ENCODE assay signal across 8 mouse cellular contexts in the genomic region with DNA sequence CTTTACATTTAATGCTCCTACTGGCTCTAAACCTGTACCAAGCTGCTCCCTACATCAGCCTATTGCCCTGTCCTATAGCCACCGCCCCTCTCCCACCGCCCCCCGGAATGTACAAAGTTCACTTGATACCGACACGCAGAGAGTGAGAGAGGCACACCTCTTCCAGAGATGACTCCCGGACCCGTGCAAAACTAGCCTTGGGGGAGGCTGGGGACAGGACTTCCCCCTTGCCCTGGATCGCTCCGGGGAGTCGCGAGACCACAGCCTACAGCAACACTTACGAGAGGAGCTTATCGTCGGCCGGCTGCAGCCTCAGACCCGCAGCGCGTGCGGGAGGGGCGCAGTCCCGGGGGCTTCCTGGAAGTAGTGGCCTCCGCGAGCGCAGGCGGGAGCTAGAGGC. TPM values are rescaled to one million over a fixed set of nuclear protein-coding genes. Genes with fewer than 3 reads are reported as not detected.
DNase-seq lines count a peak whose midpoint lies in the region; ATAC-seq and TF ChIP-seq lines count a peak whose summit lies in the region.

No protein-coding gene starts in this region.

- H3K9me3 ChIP-seq in kidney, embryonic 14.5 days (ENCODE audit: control insufficient read depth, low read length) = no peaks in the 10 kb centered on the region
- no peaks in the 10 kb centered on the region for H3K9me3 ChIP-seq in heart, embryonic 16.5 days (replicated peaks; ENCODE audit: control insufficient read depth, low read length)
- no peaks in the 10 kb centered on the region for H3K9me3 ChIP-seq in liver, embryonic 14.5 days (ENCODE audit: control insufficient read depth, low read length)

- H3K27me3 ChIP-seq in kidney, embryonic 14.5 days (ENCODE audit: control insufficient read depth, insufficient read depth, low read length) = no peaks in the 10 kb centered on the region
- H3K27me3 ChIP-seq in heart, embryonic 16.5 days (ENCODE audit: control insufficient read depth, insufficient read depth, low read length) = no peaks in the 10 kb centered on the region
- H3K27me3 ChIP-seq in liver, embryonic 14.5 days (ENCODE audit: control insufficient read depth, insufficient read depth, low read length) = no peaks in the 10 kb centered on the region

- peak; percentile 8 for ATAC-seq in kidney, embryonic 14.5 days (ENCODE audit: low FRiP score, low TSS enrichment)
- no peak for ATAC-seq in heart, embryonic 16.5 days (replicated peaks; ENCODE audit: extremely low read depth, insufficient read depth, low FRiP score)
- ATAC-seq in liver, embryonic 14.5 days (ENCODE audit: insufficient read depth) = peak; percentile 1

- TF ChIP-seq CTCF in liver, embryonic 14.5 days (IDR thresholded peaks at IDR 0.05; ENCODE audit: low read depth) = no peak

- peak overlapping the region; percentile 89 for H3K27ac ChIP-seq in kidney, embryonic 14.5 days (ENCODE audit: low read depth, low read length)
- H3K27ac ChIP-seq in heart, embryonic 16.5 days (ENCODE audit: low read length) = peak overlapping the region; percentile 73
- H3K27ac ChIP-seq in liver, embryonic 14.5 days = no peak overlapping the region

- intact Hi-C loops in left cerebral cortex, postnatal 14 days (cut with DNase I) = no loop called here

- peaks cover 17% of the 10 kb centered on the region for H3K36me3 ChIP-seq in kidney, embryonic 14.5 days (ENCODE audit: control insufficient read depth, insufficient read depth, low read length)
- peaks cover 4% of the 10 kb centered on the region; the same call in 1 of the 2 replicates for H3K36me3 ChIP-seq in heart, embryonic 16.5 days (ENCODE audit: control insufficient read depth, insufficient read depth)
- H3K36me3 ChIP-seq in liver, embryonic 14.5 days (replicated peaks; ENCODE audit: control insufficient read depth, insufficient read depth, low read depth) = no peaks in the 10 kb centered on the region

- peaks cover 18% of the 10 kb centered on the region for H3K4me1 ChIP-seq in kidney, embryonic 14.5 days (ENCODE audit: control insufficient read depth, insufficient read depth, low read length)
- peaks cover 20% of the 10 kb centered on the region for H3K4me1 ChIP-seq in heart, embryonic 16.5 days (ENCODE audit: control insufficient read depth, insufficient read depth, low read length)
- peaks cover 21 to 34% of the 10 kb centered on the region in 2 experiments for H3K4me1 ChIP-seq in liver, embryonic 14.5 days (replicated peaks; ENCODE audit: control insufficient read depth in 2 of 2, insufficient read depth in 2 of 2, low read length in 1 of 2)

- 1% methylated on average over 25 of the region's 25 CpGs for WGBS in kidney, embryonic 14.5 days
- under 1% methylated on average over 25 of the region's 25 CpGs for WGBS in heart, embryonic 16.5 days
- under 1% methylated on average over 25 of the region's 25 CpGs for WGBS in liver, embryonic 14.5 days (ENCODE audit: insufficient replicate concordance)

- H3K4me2 ChIP-seq in kidney, embryonic 14.5 days (replicated peaks; ENCODE audit: low read depth, low read length) = peak overlapping the region; percentile 85
- H3K4me2 ChIP-seq in heart, embryonic 16.5 days (ENCODE audit: low read depth, low read length) = peak overlapping the region; percentile 82
- H3K4me2 ChIP-seq in liver, embryonic 14.5 days (ENCODE audit: low read depth) = peak overlapping the region; percentile 78

- H3K4me3 ChIP-seq in kidney, embryonic 14.5 days (ENCODE audit: low read length) = peak overlapping the region; percentile 89
- H3K4me3 ChIP-seq in heart, embryonic 16.5 days (ENCODE audit: low read length) = peak overlapping the region; percentile 79
- H3K4me3 ChIP-seq in liver, embryonic 14.5 days (ENCODE audit: insufficient read depth in 1 of 2, low read depth in 2 of 2, low read length in 2 of 2) = peak overlapping the region; percentile 59 to 62

- TF ChIP-seq EP300 in liver, embryonic 14.5 days (IDR thresholded peaks at IDR 0.05; ENCODE audit: low read depth) = no peak

- no peak for DNase-seq in kidney, adult 18-20 months
- DNase-seq in R1 (ENCODE audit: low read depth, low spot score) = peak; percentile 83
- DNase-seq in liver, embryonic 14.5 days (ENCODE audit: low read depth in 3 of 3, low spot score in 3 of 3) = peak in 1 of 3 experiments; percentile 31
- peak; percentile 90 for DNase-seq in yolk sac, embryonic 10.5 days (ENCODE audit: low spot score)
- no peak for DNase-seq in thymus, adult 18-20 months
- DNase-seq in left cerebral cortex, postnatal 14 days (ENCODE audit: low spot score in 2 of 2) = no peak

- peak overlapping the region; percentile 69 for H3K9ac ChIP-seq in kidney, embryonic 14.5 days (ENCODE audit: low read depth, low read length)
- H3K9ac ChIP-seq in heart, embryonic 16.5 days (ENCODE audit: low read length) = peak overlapping the region; percentile 79
- H3K9ac ChIP-seq in liver, embryonic 14.5 days (replicated peaks) = peak overlapping the region; percentile 57

RNA-seq across cellular contexts. Expression of a gene that starts 0.5 kb away (rescaled TPM):
- 19.4 and 26.8 TPM in 2 replicates for polyA plus RNA-seq in kidney, embryonic 14.5 days (2014; fragmentation: Nextera tagmentation; extraction: Ambion mirVana)
- polyA plus RNA-seq in heart, embryonic 16.5 days (2015; fragmentation: Nextera tagmentation; extraction: Ambion mirVana) = 9.6 and 10.3 TPM in 2 replicates
- 3.8 and 4.6 TPM in 2 replicates for polyA plus RNA-seq in liver, embryonic 14.5 days (2012; rRNA removed)
- 3.2 and 3.4 TPM in 2 replicates for polyA plus RNA-seq in liver, embryonic 14.5 days (2014; fragmentation: Nextera tagmentation; extraction: Ambion mirVana)
- 10 to 100 TPM; 49.0 to 63.8 TPM for total RNA-seq in left cerebral cortex, postnatal 14 days (2021)

RNA-seq across cellular contexts. Expression of a gene that starts 3.1 kb away (rescaled TPM):
- 12.0 and 14.6 TPM in 2 replicates for polyA plus RNA-seq in kidney, embryonic 14.5 days (2014; fragmentation: Nextera tagmentation; extraction: Ambion mirVana)
- 15.3 and 16.6 TPM in 2 replicates for polyA plus RNA-seq in heart, embryonic 16.5 days (2015; fragmentation: Nextera tagmentation; extraction: Ambion mirVana)
- polyA plus RNA-seq in liver, embryonic 14.5 days (2012; rRNA removed) = 5.1 and 5.8 TPM in 2 replicates
- 4.5 and 5.2 TPM in 2 replicates for polyA plus RNA-seq in liver, embryonic 14.5 days (2014; fragmentation: Nextera tagmentation; extraction: Ambion mirVana)
- 10 to 100 TPM; 24.8 to 27.4 TPM for total RNA-seq in left cerebral cortex, postnatal 14 days (2021)

RNA-seq across cellular contexts. Expression of a gene that starts 22.3 kb away (rescaled TPM):
- 1.1 and 1.5 TPM in 2 replicates for polyA plus RNA-seq in kidney, embryonic 14.5 days (2014; fragmentation: Nextera tagmentation; extraction: Ambion mirVana)
- polyA plus RNA-seq in heart, embryonic 16.5 days (2015; fragmentation: Nextera tagmentation; extraction: Ambion mirVana) = 0.90 and 1.1 TPM in 2 replicates
- polyA plus RNA-seq in liver, embryonic 14.5 days (2012; rRNA removed) = 0.60 and 0.65 TPM in 2 replicates
- polyA plus RNA-seq in liver, embryonic 14.5 days (2014; fragmentation: Nextera tagmentation; extraction: Ambion mirVana) = 0.72 and 1.4 TPM in 2 replicates
- 10 to 100 TPM; 17.4 to 20.5 TPM for total RNA-seq in left cerebral cortex, postnatal 14 days (2021)

RNA-seq across cellular contexts. Expression of a gene that starts 52.8 kb away (rescaled TPM):
- polyA plus RNA-seq in kidney, embryonic 14.5 days (2014; fragmentation: Nextera tagmentation; extraction: Ambion mirVana) = 40.0 and 48.5 TPM in 2 replicates
- 16.3 and 17.9 TPM in 2 replicates for polyA plus RNA-seq in heart, embryonic 16.5 days (2015; fragmentation: Nextera tagmentation; extraction: Ambion mirVana)
- polyA plus RNA-seq in liver, embryonic 14.5 days (2012; rRNA removed) = 8.3 and 10.1 TPM in 2 replicates
- 5.4 and 7.2 TPM in 2 replicates for polyA plus RNA-seq in liver, embryonic 14.5 days (2014; fragmentation: Nextera tagmentation; extraction: Ambion mirVana)
- total RNA-seq in left cerebral cortex, postnatal 14 days (2021) = 100 to 1,000 TPM; 342 to 349 TPM

Comparison
In these comparisons a context has a peak if more than half of its experiments do, and no peak if none do; other contexts are left out.
1. DNase-seq: peak in R1 (single experiment) and yolk sac, embryonic 10.5 days (single experiment); none in kidney, adult 18-20 months (single experiment), thymus, adult 18-20 months (0 of 2) and left cerebral cortex, postnatal 14 days (0 of 2).
2. Peak in every context shown above with its lines, with median percentiles within 50 percentile points of each other: H3K4me2 ChIP-seq, H3K4me3 ChIP-seq and H3K9ac ChIP-seq.